Mouse (Mus musculus) G1E (cell line): ENCODE results near the gene Sorbs1.

ENCODE experiments used
- CTCF ChIP-seq: IDR thresholded peaks from 2 replicates; pipeline ENCODE4 v1.5.1; 2012; ENCODE audit warnings: low read depth, low read length, inconsistent platforms, mixed read lengths
- GATA1 ChIP-seq: IDR thresholded peaks from 2 replicates; pipeline ENCODE4 v1.6.1; 2012; ENCODE audit warnings: borderline replicate concordance, low read length, inconsistent platforms, mixed read lengths

GRCm38 (mm10) chr19:40478161-40478575 is 35.4 kb downstream of the Sorbs1 start:
- TF ChIP-seq CTCF = no peak
- TF ChIP-seq GATA1 = no peak
